Mouse (Mus musculus): Measurements from ENCODE around the gene Reep6. TPM values are rescaled to one million over a fixed set of nuclear protein-coding genes. Genes with fewer than 3 reads are reported as not detected.

Reep6 gene
- polyA plus RNA-seq, 1 experiment from 2014 or later = 5.3 TPM

Small RNA genes lying within 50 kb of the gene (microRNA-seq; reads per million reads assigned to microRNA genes)
- not detected for gene Gm22721

Other genes starting within 250 kb of the Reep6 start
- gene Sbno2, start 224.4 kb upstream of the Reep6 start, polyA plus RNA-seq (2014; fragmentation: Nextera tagmentation; extraction: Ambion mirVana) = 13.2 and 13.3 TPM in 2 replicates
- gene Stk11, start 214.2 kb upstream of the Reep6 start, polyA plus RNA-seq (2014; fragmentation: Nextera tagmentation; extraction: Ambion mirVana) = 26.5 and 38.7 TPM in 2 replicates
- 407 and 480 TPM in 2 replicates for gene Atp5d, start 191.3 kb upstream of the Reep6 start, polyA plus RNA-seq (2014; fragmentation: Nextera tagmentation; extraction: Ambion mirVana)
- 78.9 and 101 TPM in 2 replicates for gene Cbarp, start 189.1 kb upstream of the Reep6 start, polyA plus RNA-seq (2014; fragmentation: Nextera tagmentation; extraction: Ambion mirVana)
- gene Midn, start 181.7 kb upstream of the Reep6 start, polyA plus RNA-seq (2014; fragmentation: Nextera tagmentation; extraction: Ambion mirVana) = 62.6 and 65.6 TPM in 2 replicates
- gene Cirbp, start 164.0 kb upstream of the Reep6 start, polyA plus RNA-seq (2014; fragmentation: Nextera tagmentation; extraction: Ambion mirVana) = 295 and 421 TPM in 2 replicates
- 5.7 and 9.9 TPM in 2 replicates for gene 1600002K03Rik, start 157.0 kb upstream of the Reep6 start, polyA plus RNA-seq (2014; fragmentation: Nextera tagmentation; extraction: Ambion mirVana)
- 41.9 and 50.1 TPM in 2 replicates for gene Efna2, start 150.5 kb upstream of the Reep6 start, polyA plus RNA-seq (2014; fragmentation: Nextera tagmentation; extraction: Ambion mirVana)
- gene Mum1, start 103.5 kb upstream of the Reep6 start, polyA plus RNA-seq (2014; fragmentation: Nextera tagmentation; extraction: Ambion mirVana) = 51.5 and 65.4 TPM in 2 replicates
- 274 and 323 TPM in 2 replicates for gene Ndufs7, start 80.8 kb upstream of the Reep6 start, polyA plus RNA-seq (2014; fragmentation: Nextera tagmentation; extraction: Ambion mirVana)
- gene Gamt, start 68.9 kb upstream of the Reep6 start, polyA plus RNA-seq (2014; fragmentation: Nextera tagmentation; extraction: Ambion mirVana) = 15.1 and 16.7 TPM in 2 replicates
- gene Dazap1, start 68.5 kb upstream of the Reep6 start, polyA plus RNA-seq (2014; fragmentation: Nextera tagmentation; extraction: Ambion mirVana) = 42.5 and 49.3 TPM in 2 replicates
- gene Rps15, start 37.5 kb upstream of the Reep6 start, polyA plus RNA-seq (2014; fragmentation: Nextera tagmentation; extraction: Ambion mirVana) = 622 and 707 TPM in 2 replicates
- 241 and 259 TPM in 2 replicates for gene Apc2, start 34.0 kb upstream of the Reep6 start, polyA plus RNA-seq (2014; fragmentation: Nextera tagmentation; extraction: Ambion mirVana)
- gene 2310011J03Rik, start 9.4 kb upstream of the Reep6 start, polyA plus RNA-seq (2014; fragmentation: Nextera tagmentation; extraction: Ambion mirVana) = 20.4 and 21.6 TPM in 2 replicates
- 2.5 and 3.5 TPM in 2 replicates for gene Pcsk4, start 455 bp upstream of the Reep6 start, polyA plus RNA-seq (2014; fragmentation: Nextera tagmentation; extraction: Ambion mirVana)
- gene Adamtsl5, start 18.5 kb downstream of the Reep6 start, polyA plus RNA-seq (2014; fragmentation: Nextera tagmentation; extraction: Ambion mirVana) = 0.26 TPM in 1 of 2 replicates, not detected in the other
- gene Plk5, start 26.5 kb downstream of the Reep6 start, polyA plus RNA-seq (2014; fragmentation: Nextera tagmentation; extraction: Ambion mirVana) = 2.9 and 3.2 TPM in 2 replicates
- gene Mex3d, start 57.7 kb downstream of the Reep6 start, polyA plus RNA-seq (2014; fragmentation: Nextera tagmentation; extraction: Ambion mirVana) = 17.3 and 28.2 TPM in 2 replicates
- 166 and 208 TPM in 2 replicates for gene Mbd3, start 69.6 kb downstream of the Reep6 start, polyA plus RNA-seq (2014; fragmentation: Nextera tagmentation; extraction: Ambion mirVana)
- 532 and 742 TPM in 2 replicates for gene Uqcr11, start 76.9 kb downstream of the Reep6 start, polyA plus RNA-seq (2014; fragmentation: Nextera tagmentation; extraction: Ambion mirVana)
- 49.8 and 60.4 TPM in 2 replicates for gene Tcf3, start 103.7 kb downstream of the Reep6 start, polyA plus RNA-seq (2014; fragmentation: Nextera tagmentation; extraction: Ambion mirVana)
- 2.2 and 2.4 TPM in 2 replicates for gene Onecut3, start 164.9 kb downstream of the Reep6 start, polyA plus RNA-seq (2014; fragmentation: Nextera tagmentation; extraction: Ambion mirVana)
- 0.76 and 0.78 TPM in 2 replicates for gene Atp8b3, start 209.2 kb downstream of the Reep6 start, polyA plus RNA-seq (2014; fragmentation: Nextera tagmentation; extraction: Ambion mirVana)
- gene Rexo1, start 231.6 kb downstream of the Reep6 start, polyA plus RNA-seq (2014; fragmentation: Nextera tagmentation; extraction: Ambion mirVana) = 31.7 and 34.2 TPM in 2 replicates
- 4.9 and 5.0 TPM in 2 replicates for gene Klf16, start 247.4 kb downstream of the Reep6 start, polyA plus RNA-seq (2014; fragmentation: Nextera tagmentation; extraction: Ambion mirVana)

Data from midbrain, embryonic 14.5 days (tissue).